Mouse (Mus musculus) cerebellum, adult (tissue): ENCODE measurements at regions not wholly inside any gene's neighbourhood (a gene's known extent, or its start where the extent isn't known, plus 50 kb on each side); places are given as distances from the start of the nearest gene placed in this dataset.

ENCODE experiments used
- ATAC-seq: cut with Nextera tagmentation; 2 replicates; pipeline ENCODE4 v1.9.2; 2017; ENCODE audit warnings: mild to moderate bottlenecking, moderate library complexity, mixed read lengths; ENCODE audit not compliant: insufficient number of reproducible peaks, low FRiP score, low TSS enrichment

- ATAC-seq = no peak
Observed at GRCm38 (mm10) chr13:35211834-35212233, 184.9 kb upstream of the Eci2 start.

GRCm38 (mm10) chr13:35212276-35212675 lies 185.4 kb upstream of the Eci2 start:
- ATAC-seq = peak; percentile 86

DNA sequence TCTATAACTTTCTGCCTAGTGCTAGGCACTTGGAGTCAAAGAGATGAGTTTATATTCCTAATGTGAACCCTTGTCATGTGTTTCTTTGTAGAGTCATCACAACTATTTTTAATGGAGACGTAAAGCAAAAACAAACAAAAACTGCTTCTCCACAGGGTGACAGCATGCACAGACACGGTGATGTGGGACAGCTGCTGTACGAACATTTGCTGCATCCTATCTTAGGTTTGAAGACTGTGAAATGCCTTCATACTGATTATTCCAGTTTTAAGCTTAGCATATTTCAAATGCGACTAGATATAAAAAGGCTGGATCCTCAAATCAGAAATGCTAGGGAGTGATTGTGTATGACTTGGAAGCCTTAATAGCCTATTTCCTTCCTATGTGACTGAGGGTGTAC lies 187.3 kb upstream of the Eci2 start:
- no peak for ATAC-seq

- ATAC-seq = no peak
Observed at GRCm38 (mm10) chr13:35226142-35226829, 199.4 kb upstream of the Eci2 start.

GRCm38 (mm10) chr13:35226944-35227343 lies 200.0 kb upstream of the Eci2 start:
- ATAC-seq = no peak

- no peak for ATAC-seq
Observed at GRCm38 (mm10) chr13:35229601-35230000, 202.7 kb upstream of the Eci2 start.

DNA sequence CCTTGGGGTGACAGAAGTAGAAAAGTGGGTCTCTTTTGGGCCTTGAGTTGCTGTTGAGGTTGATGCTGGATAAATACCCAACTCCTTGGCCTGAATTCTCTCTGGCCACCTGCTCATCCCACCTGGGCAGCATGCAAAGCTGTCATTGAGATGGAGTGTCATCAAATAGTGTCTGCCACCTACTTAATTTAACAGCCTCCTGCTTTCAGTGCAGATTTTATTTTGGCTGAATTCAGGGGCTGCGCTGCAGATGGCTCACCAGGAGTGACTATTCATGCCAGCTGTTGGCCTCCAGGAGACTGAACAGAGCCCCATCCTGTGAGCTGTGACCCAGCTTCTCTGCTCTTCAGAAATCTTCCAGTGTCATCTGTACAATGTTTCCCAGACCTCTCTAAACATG lies 206.7 kb upstream of the Eci2 start:
- ATAC-seq = peak; percentile 71

DNA sequence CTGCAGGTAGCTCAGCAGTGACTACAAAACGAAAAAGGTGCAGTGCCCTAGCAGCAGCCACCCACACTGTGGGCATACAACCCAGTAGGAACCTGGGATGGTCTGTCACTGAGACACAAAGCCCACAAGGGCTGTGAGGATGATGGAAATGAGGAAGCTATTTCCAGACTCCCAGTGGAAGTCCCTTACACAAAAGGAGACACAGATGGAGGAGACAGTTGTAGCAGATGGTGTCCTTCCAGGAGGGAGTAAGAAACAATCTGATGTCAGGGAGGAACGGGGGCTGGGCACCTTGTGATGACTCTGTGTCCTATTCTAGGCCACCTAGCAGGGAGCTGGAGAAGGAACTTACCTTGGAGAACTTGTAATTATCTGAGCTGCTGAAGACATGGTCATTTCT lies 214.5 kb upstream of the Eci2 start:
- peak; percentile 94 for ATAC-seq

- no peak for ATAC-seq
Observed at GRCm38 (mm10) chr13:35243946-35244345, 217.1 kb upstream of the Eci2 start.

GRCm38 (mm10) chr13:35257386-35257785 lies 230.5 kb upstream of the Eci2 start:
- ATAC-seq = 0 out of 2 replicates have a peak, but pooled peaks have one; percentile 26

DNA sequence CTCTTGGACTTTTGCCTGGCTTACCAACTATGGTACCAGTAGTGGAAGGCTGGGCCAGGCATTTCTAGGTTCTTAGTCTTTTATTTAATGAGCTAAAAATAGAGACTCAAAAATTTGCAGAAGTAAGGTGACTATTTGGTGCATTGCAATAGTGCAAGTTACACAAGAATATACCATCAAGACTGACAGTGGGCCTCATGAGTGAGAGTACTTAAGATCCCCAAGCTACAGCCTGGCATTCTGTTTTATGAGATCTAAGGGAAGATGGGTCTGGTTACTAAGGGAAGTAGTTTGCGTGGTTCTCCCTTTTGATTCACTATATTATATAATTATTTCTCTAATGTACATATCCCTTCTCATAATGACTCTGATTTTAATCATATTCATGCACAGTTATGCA lies 231.8 kb upstream of the Eci2 start:
- no peak for ATAC-seq

DNA sequence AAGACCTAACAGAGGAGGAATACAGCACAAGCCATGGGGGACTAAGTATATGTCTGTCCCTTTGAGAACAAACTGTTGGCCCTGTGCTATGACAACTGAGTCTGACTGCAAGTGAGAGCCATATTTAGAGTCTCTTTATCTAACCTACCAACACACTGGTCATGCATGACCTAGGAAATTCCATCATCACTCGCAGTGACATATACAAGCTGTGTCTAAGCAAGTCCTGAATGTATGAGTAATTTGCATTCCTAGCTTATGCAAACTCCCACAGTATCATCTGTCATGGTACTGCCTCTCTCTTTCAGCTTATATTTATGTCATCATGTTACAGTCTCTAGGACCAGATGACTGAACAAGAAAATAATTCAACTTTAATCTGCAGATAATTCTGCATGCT lies 257.1 kb upstream of the Eci2 start:
- no peak for ATAC-seq

GRCm38 (mm10) chr13:35302088-35302487 lies 275.2 kb upstream of the Eci2 start:
- no peak for ATAC-seq

DNA sequence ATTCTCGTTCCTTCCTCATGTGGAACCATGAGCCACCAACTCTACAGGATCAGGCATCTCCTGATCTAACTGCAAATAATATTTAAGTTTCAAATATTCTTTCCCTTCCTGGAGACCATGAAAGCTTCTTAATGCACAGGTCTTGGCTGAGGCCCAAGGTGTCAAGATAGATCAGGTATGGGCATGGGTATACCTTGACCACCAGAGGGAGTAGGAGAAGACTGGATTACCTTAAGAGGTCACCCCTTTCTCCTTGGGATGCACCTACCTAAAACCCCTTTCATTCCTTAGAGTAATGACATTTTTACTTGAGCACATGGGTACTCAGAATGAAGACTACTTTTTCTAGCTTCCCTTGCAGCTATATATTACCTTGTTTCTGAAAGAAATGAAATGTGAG lies 289.9 kb upstream of the Eci2 start:
- ATAC-seq = no peak

DNA sequence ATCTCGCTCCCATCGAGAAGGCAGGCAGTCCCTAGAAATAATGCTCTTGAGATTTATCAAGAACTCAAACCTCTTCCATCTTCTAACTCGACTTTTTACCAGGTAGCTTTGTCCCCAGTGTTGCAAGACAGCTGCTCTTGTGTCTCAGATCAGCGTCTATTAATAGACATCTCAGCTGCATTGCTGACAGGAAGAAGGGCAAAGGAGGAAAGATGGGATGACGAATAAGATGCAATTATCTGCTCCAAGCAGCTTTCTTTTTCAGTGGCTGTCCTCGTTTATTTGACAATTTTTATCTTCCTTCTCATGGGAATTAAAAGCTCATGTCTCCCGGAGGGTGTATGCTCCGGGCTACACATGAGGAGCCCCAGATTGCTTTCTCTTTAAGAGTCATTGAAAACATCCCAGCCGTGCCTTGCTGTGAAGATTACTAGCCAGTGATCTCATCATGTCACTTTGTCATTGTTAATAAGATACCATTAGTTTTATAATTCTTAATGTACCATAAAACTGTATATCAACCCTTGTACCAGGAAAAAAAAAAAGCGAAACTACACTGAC lies 299.9 kb upstream of the Eci2 start:
- no peak; the same call in 1 of the 2 replicates for ATAC-seq

GRCm38 (mm10) chr13:35328320-35328719 lies 301.4 kb upstream of the Eci2 start:
- no peak for ATAC-seq

GRCm38 (mm10) chr13:35330926-35331325 lies 304.0 kb upstream of the Eci2 start:
- ATAC-seq = no peak

DNA sequence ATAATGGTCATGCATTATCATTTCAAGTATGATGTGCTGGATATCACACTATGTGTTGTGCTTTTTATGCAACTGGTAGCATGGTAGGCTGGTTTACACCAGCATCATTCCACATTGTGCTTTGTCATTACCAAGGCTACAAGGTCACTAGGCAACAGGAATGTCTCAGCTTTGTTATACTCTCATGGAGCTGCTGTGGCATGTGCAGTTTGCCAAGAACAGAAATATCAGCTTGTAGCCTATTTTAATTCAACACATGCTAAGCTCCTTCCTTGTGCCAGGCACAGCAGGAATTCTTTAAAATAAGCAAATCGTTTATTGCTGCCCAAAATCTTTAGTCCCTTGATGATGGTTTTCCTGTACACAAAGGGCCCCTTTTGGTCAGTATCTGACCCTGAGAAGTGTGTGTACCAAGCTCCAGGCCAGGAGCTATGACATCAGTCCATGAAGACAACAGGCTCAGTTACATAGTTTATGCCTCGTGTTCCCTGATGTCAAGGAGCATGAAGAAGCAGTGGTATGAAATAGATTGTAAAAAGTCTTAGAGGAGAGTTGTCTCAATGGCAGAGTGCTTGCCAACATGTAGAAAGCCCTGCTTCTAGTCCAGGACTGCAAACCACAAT lies 314.0 kb upstream of the Cdyl start:
- ATAC-seq = no peak

DNA sequence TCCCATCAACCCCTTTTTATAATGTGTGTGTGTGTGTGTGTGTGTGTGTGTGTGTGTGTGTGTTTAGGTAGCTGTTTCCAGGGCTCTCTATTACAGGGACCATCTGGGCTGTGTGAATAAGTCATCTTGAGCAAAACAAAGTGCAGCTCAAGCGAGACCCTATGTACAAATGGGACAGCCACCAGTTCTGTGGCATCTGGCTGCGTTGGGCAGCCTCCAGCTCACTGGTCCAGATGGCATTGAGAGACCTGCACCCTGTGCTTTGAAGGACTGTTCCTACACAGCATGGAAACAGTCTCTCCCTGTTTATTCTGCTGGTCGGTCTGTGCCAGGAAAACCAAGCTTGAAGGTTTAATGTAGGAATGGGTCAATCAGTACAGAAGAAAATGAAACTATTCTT lies 311.4 kb upstream of the Cdyl start:
- 0 out of 2 replicates have a peak, but pooled peaks have one; percentile 15 for ATAC-seq

- ATAC-seq = 0 out of 2 replicates have a peak, but pooled peaks have one; percentile 45
Observed at GRCm38 (mm10) chr13:35359345-35359744, 300.3 kb upstream of the Cdyl start.

DNA sequence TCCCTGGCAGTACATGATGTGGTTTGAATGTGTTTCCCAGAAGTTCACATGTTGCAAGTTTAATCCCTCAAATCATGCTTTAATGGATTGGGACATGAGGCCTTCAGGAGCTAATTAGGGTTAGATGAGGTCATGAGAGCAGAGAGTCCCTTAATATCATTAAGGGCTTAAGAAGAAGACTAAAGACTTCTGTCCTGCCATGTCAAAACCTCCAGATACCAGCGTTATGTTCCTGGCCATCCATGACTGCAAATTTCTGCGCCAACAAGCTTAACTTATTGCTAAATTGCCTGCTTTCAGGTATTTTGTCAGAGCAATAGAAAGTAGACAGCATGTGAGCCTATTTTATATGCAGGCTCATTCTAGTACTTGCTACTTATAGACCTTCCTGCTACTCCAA lies 282.1 kb upstream of the Cdyl start:
- ATAC-seq = no peak

DNA sequence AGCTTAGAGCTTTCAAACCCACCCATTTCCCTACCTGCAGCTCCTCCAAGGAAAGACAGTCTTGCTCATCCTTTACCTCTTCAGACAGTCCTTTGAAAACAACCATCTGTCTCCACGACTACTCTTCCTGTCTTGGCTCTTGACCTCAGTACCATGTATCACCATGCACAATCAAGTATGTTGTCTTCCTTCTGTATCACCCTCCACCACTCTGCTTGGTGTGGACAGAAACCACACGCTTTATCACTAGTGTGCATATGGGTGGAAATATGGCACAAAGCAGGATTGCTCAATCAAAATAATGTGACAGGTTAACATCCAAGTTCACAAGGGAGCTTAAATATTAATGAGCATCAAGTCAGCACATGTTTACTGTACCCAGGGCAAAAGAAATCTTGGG lies 280.1 kb upstream of the Cdyl start:
- ATAC-seq = no peak
